Mouse (Mus musculus): ENCODE measurements around the gene Bdh1. TPM values are rescaled to one million over a fixed set of nuclear protein-coding genes. Genes with fewer than 3 reads are reported as not detected.
"Not testable (repeated sequence)": the region's sequence is repeated elsewhere in the genome, so short reads cannot be mapped to it uniquely, and the experiment has no call there.

The Bdh1 gene
- polyA plus RNA-seq (2015; fragmentation: Nextera tagmentation; extraction: Ambion mirVana), result 123 and 143 TPM in 2 replicates

DNA sequence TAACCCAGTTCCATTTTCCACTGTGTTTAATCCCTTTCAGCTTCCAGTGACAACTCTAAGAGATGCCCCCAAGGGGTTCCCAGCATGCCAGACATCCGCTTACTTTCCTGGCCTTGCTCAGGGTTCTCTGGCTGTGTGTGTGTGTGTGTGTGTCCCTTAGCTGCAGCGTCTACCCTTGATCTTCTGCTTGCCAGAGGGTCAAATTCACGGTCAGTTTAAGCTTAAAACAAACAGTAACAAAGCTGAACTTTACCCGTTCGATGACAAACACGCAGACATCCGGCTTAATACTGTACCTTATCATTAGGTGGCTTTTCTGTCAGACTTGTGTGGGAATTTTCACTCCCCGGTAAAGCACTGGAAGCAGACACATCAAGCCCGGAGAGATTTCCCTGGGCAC lies at the start of gene Bdh1:
Gene Bdh1, plus strand, starts transcription at position 281 of the 400 bp plus-strand sequence.
- WGBS, result 77% methylated on average over 9 of the region's 9 CpGs
- H3K27me3 ChIP-seq (replicated peaks), result no peaks in the 10 kb centered on the region; the same call in 1 of the 2 replicates
- no peak for ATAC-seq (ENCODE audit: low FRiP score)

DNA sequence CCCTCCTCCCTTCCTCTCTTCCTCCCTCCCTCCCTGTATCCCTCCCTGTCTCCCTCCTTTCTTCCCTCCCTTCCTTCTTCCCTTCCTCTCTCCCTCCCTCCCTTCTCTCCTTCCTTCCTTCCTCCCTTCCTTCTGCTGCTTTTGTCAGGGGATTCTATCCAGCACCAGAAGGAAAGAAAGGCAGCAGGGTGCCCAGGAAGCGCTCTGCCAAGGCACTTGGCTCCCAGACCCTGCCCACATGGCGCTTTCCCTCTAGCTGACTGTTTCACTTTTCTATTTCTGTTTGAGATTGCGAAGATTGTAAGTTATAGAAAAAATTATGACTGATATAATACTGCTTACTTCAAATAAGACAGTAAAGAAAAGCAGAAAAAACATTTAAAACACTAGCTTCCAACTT lies 49.8 kb upstream of the Bdh1 start:
- not testable (repeated sequence) for H3K4me1 ChIP-seq; H3K36me3 ChIP-seq; H3K27ac ChIP-seq (replicated peaks); ATAC-seq (ENCODE audit: low FRiP score); H3K4me2 ChIP-seq; H3K9me3 ChIP-seq (replicated peaks); H3K27me3 ChIP-seq (replicated peaks); H3K4me3 ChIP-seq (replicated peaks); H3K9ac ChIP-seq (replicated peaks)
- 89% methylated on average over 3 of the region's 3 CpGs for WGBS

More for the DNA sequence above, at the start of gene Bdh1:
- Histone ChIP-seq H3K4me1 (no peaks in the 10 kb centered on the region), H3K36me3 (no peaks in the 10 kb centered on the region), H3K9me3 (replicated peaks) (no peaks in the 10 kb centered on the region), H3K4me3 (replicated peaks) (no peak within 1 kb of the TSS), H3K27ac (replicated peaks) (no peak within 1 kb of the TSS), H3K4me2 (no peak within 1 kb of the TSS), H3K9ac (replicated peaks) (no peak within 1 kb of the TSS)

- H3K9me3 ChIP-seq (replicated peaks); H3K36me3 ChIP-seq; H3K4me1 ChIP-seq; H3K4me2 ChIP-seq; H3K27ac ChIP-seq (replicated peaks); H3K9ac ChIP-seq (replicated peaks); ATAC-seq (ENCODE audit: low FRiP score); H3K4me3 ChIP-seq (replicated peaks); H3K27me3 ChIP-seq (replicated peaks): not testable (repeated sequence)
- 88% methylated on average over 4 of the region's 4 CpGs for WGBS
Measured at GRCm38 (mm10) chr16:31375877-31376582, 46.0 kb upstream of the Bdh1 start.

GRCm38 (mm10) chr16:31388269-31388668 lies 33.8 kb upstream of the Bdh1 start:
- H3K9me3 ChIP-seq (replicated peaks); H3K9ac ChIP-seq (replicated peaks); H3K36me3 ChIP-seq; H3K4me2 ChIP-seq; H3K27me3 ChIP-seq (replicated peaks); H3K27ac ChIP-seq (replicated peaks); ATAC-seq (ENCODE audit: low FRiP score); H3K4me3 ChIP-seq (replicated peaks); H3K4me1 ChIP-seq: not testable (repeated sequence)
- WGBS, result 75% methylated on average over 3 of the region's 3 CpGs

DNA sequence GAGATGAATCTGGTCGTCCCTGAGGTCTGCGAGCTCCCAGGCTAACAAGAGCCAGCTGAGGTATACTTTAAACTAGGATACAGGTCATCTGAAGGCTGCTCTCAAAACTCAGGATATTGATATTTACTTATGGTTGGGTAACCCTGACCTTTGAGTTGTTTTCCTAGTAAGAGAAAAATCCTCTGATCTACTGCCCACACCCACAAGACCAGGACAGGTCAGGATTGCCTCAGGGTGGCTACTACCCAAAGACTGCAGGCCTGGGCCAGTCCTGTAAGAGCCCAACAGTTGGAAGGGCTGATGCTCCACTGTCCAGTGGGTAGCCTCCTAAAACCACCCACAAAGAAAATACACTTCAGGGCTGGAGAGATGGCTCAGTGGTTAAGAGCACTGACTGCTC lies 22.8 kb upstream of the Bdh1 start:
- 88% methylated on average over 2 of the region's 2 CpGs for WGBS

GRCm38 (mm10) chr16:31400908-31401692 lies 21.0 kb upstream of the Bdh1 start:
- no peak for ATAC-seq (ENCODE audit: low FRiP score)
- H3K27ac ChIP-seq (replicated peaks), result no peak overlapping the region
- no peaks in the 10 kb centered on the region for H3K27me3 ChIP-seq (replicated peaks)
- H3K36me3 ChIP-seq, result no peaks in the 10 kb centered on the region
- H3K9me3 ChIP-seq (replicated peaks), result no peaks in the 10 kb centered on the region; the same call in 1 of the 2 replicates
- no peak overlapping the region for H3K4me3 ChIP-seq (replicated peaks)
- no peak overlapping the region for H3K9ac ChIP-seq (replicated peaks)
- WGBS, result 93% methylated on average over 11 of the region's 11 CpGs
- H3K4me1 ChIP-seq, result no peaks in the 10 kb centered on the region
- no peak overlapping the region for H3K4me2 ChIP-seq

More for the DNA sequence above, 22.8 kb upstream of the Bdh1 start:
- H3K4me1 ChIP-seq, result no peaks in the 10 kb centered on the region
- H3K9ac ChIP-seq (replicated peaks), result no peak overlapping the region
- H3K27me3 ChIP-seq (replicated peaks), result no peaks in the 10 kb centered on the region
- H3K4me3 ChIP-seq (replicated peaks), result no peak overlapping the region
- H3K9me3 ChIP-seq (replicated peaks), result no peaks in the 10 kb centered on the region; the same call in 1 of the 2 replicates
- ATAC-seq (ENCODE audit: low FRiP score), result no peak
- no peaks in the 10 kb centered on the region for H3K36me3 ChIP-seq
- H3K27ac ChIP-seq (replicated peaks), result no peak overlapping the region
- H3K4me2 ChIP-seq, result no peak overlapping the region

DNA sequence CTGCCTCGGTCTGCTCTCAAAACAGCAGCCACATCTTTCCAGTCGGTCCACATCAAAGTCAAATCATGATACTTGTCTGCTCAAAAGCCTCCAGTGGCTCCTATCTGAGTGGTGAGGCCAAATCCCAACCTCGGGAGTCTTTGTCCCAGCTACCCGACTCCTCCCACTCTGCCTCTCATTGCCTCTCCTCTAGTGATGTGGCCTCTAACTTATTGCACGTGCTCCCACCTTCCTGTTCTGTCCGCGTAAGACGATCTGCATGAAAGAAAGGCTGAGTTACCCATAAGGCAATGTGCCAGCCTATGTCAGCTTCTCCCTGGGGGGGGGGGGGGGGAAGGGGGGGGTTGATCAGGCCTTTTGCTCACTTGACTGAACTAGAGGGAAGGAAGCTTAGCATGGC lies 20.0 kb upstream of the Bdh1 start:
- 37% methylated on average over 8 of the region's 8 CpGs for WGBS
- ATAC-seq (ENCODE audit: low FRiP score), result no peak

DNA sequence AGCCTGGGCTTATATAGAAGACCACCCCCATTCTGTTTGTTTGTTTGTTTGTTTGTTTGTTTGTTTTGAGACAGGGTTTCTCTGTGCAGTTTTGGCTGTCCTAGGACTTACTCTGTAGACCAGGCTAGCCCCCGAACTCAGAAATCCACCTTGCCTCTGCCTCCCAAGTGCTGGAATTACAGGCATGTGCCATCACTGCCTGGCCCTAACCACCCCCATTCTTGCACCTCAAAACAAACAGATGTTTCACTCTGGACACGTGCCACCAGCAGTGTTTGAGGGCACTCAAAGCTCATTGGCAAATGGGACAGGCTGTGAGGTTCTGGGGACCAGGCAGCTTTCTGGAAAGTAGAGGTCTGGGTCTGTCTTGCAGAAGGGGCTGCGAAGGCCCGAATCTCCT lies 18.1 kb upstream of the Bdh1 start:
- Histone ChIP-seq H3K4me1 (no peaks in the 10 kb centered on the region), H3K4me2 (no peak overlapping the region), H3K27ac (replicated peaks) (no peak overlapping the region), H3K27me3 (replicated peaks) (no peaks in the 10 kb centered on the region), H3K36me3 (no peaks in the 10 kb centered on the region), H3K9me3 (replicated peaks) (no peaks in the 10 kb centered on the region), H3K4me3 (replicated peaks) (no peak overlapping the region), H3K9ac (replicated peaks) (no peak overlapping the region)
- WGBS, result 87% methylated on average over 4 of the region's 4 CpGs
- ATAC-seq (ENCODE audit: low FRiP score), result no peak

More for the DNA sequence above, 20.0 kb upstream of the Bdh1 start:
- no peak overlapping the region for H3K4me2 ChIP-seq
- no peak overlapping the region for H3K27ac ChIP-seq (replicated peaks)
- no peaks in the 10 kb centered on the region for H3K36me3 ChIP-seq
- no peak overlapping the region for H3K9ac ChIP-seq (replicated peaks)
- no peaks in the 10 kb centered on the region for H3K4me1 ChIP-seq
- H3K27me3 ChIP-seq (replicated peaks), result no peaks in the 10 kb centered on the region
- no peaks in the 10 kb centered on the region; the same call in 1 of the 2 replicates for H3K9me3 ChIP-seq (replicated peaks)
- no peak overlapping the region for H3K4me3 ChIP-seq (replicated peaks)

GRCm38 (mm10) chr16:31405040-31405439 lies 17.0 kb upstream of the Bdh1 start:
- WGBS, result 69% methylated on average over 1 of the region's 1 CpGs

DNA sequence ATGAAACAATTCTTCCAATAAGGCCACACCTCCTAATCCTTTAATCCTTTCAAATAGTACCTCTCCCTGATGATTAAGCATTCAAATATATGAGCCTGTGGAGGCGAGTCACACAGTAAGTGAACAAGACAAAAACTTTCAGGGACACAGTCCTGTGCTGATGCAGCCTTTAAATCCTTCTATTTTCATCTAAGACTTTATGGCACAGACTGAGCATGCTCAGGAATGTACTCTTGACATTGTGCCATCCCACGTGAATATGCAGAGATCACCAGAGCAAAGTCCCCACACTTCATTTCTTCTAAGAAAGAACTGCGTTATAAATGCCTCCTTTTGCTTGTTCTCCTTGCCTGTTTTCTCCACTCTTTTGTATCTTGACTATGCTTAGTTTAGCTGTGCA lies 14.2 kb upstream of the Bdh1 start:
- 77% methylated on average over 3 of the region's 3 CpGs for WGBS
- Histone ChIP-seq H3K36me3 (no peaks in the 10 kb centered on the region), H3K27ac (replicated peaks) (no peak overlapping the region), H3K9me3 (replicated peaks) (no peaks in the 10 kb centered on the region), H3K4me1 (no peaks in the 10 kb centered on the region), H3K9ac (replicated peaks) (no peak overlapping the region), H3K4me3 (replicated peaks) (no peak overlapping the region), H3K4me2 (no peak overlapping the region), H3K27me3 (replicated peaks) (no peaks in the 10 kb centered on the region)
- no peak for ATAC-seq (ENCODE audit: low FRiP score)

More at GRCm38 (mm10) chr16:31405040-31405439, 17.0 kb upstream of the Bdh1 start:
- Histone ChIP-seq H3K27me3 (replicated peaks) (no peaks in the 10 kb centered on the region), H3K27ac (replicated peaks) (no peak overlapping the region), H3K4me2 (no peak overlapping the region), H3K9ac (replicated peaks) (no peak overlapping the region), H3K9me3 (replicated peaks) (no peaks in the 10 kb centered on the region), H3K4me3 (replicated peaks) (no peak overlapping the region), H3K4me1 (no peaks in the 10 kb centered on the region), H3K36me3 (no peaks in the 10 kb centered on the region)
- no peak for ATAC-seq (ENCODE audit: low FRiP score)

DNA sequence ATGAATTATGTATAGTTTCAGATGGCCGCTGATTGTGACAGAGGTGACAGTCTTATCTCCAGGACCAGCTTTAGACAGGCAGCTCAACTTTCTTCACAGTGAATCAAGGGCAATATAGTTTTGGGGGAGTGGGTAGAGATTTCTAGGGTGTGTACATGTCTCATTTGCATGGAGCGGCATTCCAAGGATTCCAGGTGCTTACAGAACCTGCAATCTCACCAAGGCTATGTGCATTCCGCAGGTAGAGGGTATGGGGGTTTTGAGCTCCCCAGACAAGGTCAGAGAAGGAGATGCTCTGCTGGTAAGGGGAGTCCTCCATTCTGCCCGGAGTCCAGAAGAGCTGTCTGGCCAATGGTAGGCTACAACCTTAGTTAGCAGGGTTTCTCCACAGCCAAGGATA lies 11.1 kb upstream of the Bdh1 start:
- Histone ChIP-seq H3K27me3 (replicated peaks) (no peaks in the 10 kb centered on the region), H3K27ac (replicated peaks) (no peak overlapping the region), H3K36me3 (no peaks in the 10 kb centered on the region), H3K4me1 (no peaks in the 10 kb centered on the region), H3K9ac (replicated peaks) (no peak overlapping the region), H3K4me3 (replicated peaks) (no peak overlapping the region), H3K4me2 (no peak overlapping the region), H3K9me3 (replicated peaks) (no peaks in the 10 kb centered on the region)
- WGBS, result 84% methylated on average over 4 of the region's 4 CpGs
- no peak for ATAC-seq (ENCODE audit: low FRiP score)

GRCm38 (mm10) chr16:31412321-31412720 lies 9.8 kb upstream of the Bdh1 start:
- Histone ChIP-seq H3K27me3 (replicated peaks) (no peaks in the 10 kb centered on the region), H3K9ac (replicated peaks) (no peak overlapping the region), H3K4me1 (no peaks in the 10 kb centered on the region), H3K27ac (replicated peaks) (no peak overlapping the region), H3K36me3 (no peaks in the 10 kb centered on the region), H3K4me3 (replicated peaks) (no peak overlapping the region), H3K4me2 (no peak overlapping the region), H3K9me3 (replicated peaks) (no peaks in the 10 kb centered on the region)
- no peak for ATAC-seq (ENCODE audit: low FRiP score)
- WGBS, result 65% methylated on average over 14 of the region's 14 CpGs

Measured in neural tube, embryonic 15.5 days (tissue).